28 mouse cellular contexts compared by ENCODE assay signal in genomic region chr9:116283790-116284526, GRCm38 (mm10).
DNase-seq lines count a peak whose midpoint lies in the region; ATAC-seq and TF ChIP-seq lines count a peak whose summit lies in the region.
"Had no signal": no experiment of that assay in that cellular context is flagged by ENCODE, and none has a peak within 500 bp of the region (broad histone marks: within the 10 kb centered on the region; RNA-seq: fewer than 3 reads in every experiment).

No protein-coding gene starts in this region.

- in situ Hi-C loops in ES-E14 (cut with MboI; ENCODE audit: low sequenced_read_pairs in 2 of 2, unreplicated experiment in 2 of 2) = no loop called here

- H3K4me1 ChIP-seq in ES-E14 (ENCODE audit: control insufficient read depth in 2 of 2, insufficient read depth in 2 of 2, low read length in 2 of 2, poor library complexity in 1 of 2) = no peaks in the 10 kb centered on the region
- no peaks in the 10 kb centered on the region for H3K4me1 ChIP-seq in liver, embryonic 12.5 days
- H3K4me1 ChIP-seq: forebrain, embryonic 12.5 days; hindbrain, embryonic 15.5 days; limb, embryonic 10.5 days; limb, embryonic 15.5 days; neural tube, embryonic 12.5 days had no signal

- no peak overlapping the region for H3K4me2 ChIP-seq in liver, embryonic 12.5 days
- H3K4me2 ChIP-seq: forebrain, embryonic 12.5 days; heart, embryonic 13.5 days; hindbrain, embryonic 15.5 days; limb, embryonic 15.5 days; neural tube, embryonic 12.5 days had no signal

- DNase-seq in ES-E14 (ENCODE audit: low read depth, low spot score) = peak; percentile 40
- DNase-seq in ovary, postnatal 36 days (ENCODE audit: low spot score) = no peak
- no peak for DNase-seq in frontal cortex, adult 2 months (ENCODE audit: extremely low spot score in 1 of 2, low spot score in 1 of 2)
- DNase-seq: cerebellum, adult 2 months; cerebellum, postnatal 14 days; gastrocnemius, postnatal 25 days; heart, postnatal 10 days; kidney, adult 8-10 months; layer of hippocampus, postnatal 36 days; lung, adult 2 months; lung, postnatal 10 days; thymus, postnatal 14 days had no signal

- H3K4me3 ChIP-seq in ES-E14 (ENCODE audit: insufficient read depth in 1 of 2, low read depth in 1 of 2, low read length in 2 of 2, poor library complexity in 1 of 2, severe bottlenecking in 1 of 2) = no peak overlapping the region
- H3K4me3 ChIP-seq in liver, embryonic 12.5 days = no peak overlapping the region
- H3K4me3 ChIP-seq: erythroblast, embryonic 14.5 days; forebrain, embryonic 12.5 days; heart, embryonic 13.5 days; hindbrain, embryonic 15.5 days; limb, embryonic 10.5 days; limb, embryonic 15.5 days; neural tube, embryonic 12.5 days had no signal

- ATAC-seq in CD4-positive, CD25-positive, alpha-beta regulatory T cell, adult 4 months = peak; percentile 61
- peak; percentile 30; the same call in 1 of the 2 replicates for ATAC-seq in granulocyte monocyte progenitor cell, adult 5-6 weeks (replicated peaks; ENCODE audit: poor library complexity, severe bottlenecking)
- ATAC-seq in neutrophil, adult 5-6 weeks (ENCODE audit: extremely low read depth, insufficient number of reproducible peaks, low FRiP score, poor library complexity, severe bottlenecking) = peak; percentile 55; the same call in 1 of the 2 replicates
- ATAC-seq in liver, embryonic 12.5 days = no peak
- ATAC-seq: intestine, embryonic 16.5 days; midbrain, embryonic 16.5 days had no signal

- 87% methylated on average over 1 of the region's 1 CpGs for WGBS in liver, embryonic 12.5 days (ENCODE audit: insufficient replicate concordance)

- no peaks in the 10 kb centered on the region for H3K36me3 ChIP-seq in ES-E14 (ENCODE audit: control insufficient read depth, insufficient read depth, low read length, poor library complexity, severe bottlenecking)
- no peaks in the 10 kb centered on the region for H3K36me3 ChIP-seq in liver, embryonic 12.5 days
- H3K36me3 ChIP-seq: forebrain, embryonic 12.5 days; heart, embryonic 13.5 days; hindbrain, embryonic 15.5 days; limb, embryonic 10.5 days; limb, embryonic 15.5 days; neural tube, embryonic 12.5 days had no signal

- no peaks in the 10 kb centered on the region for H3K27me3 ChIP-seq in liver, embryonic 12.5 days (replicated peaks)
- H3K27me3 ChIP-seq: forebrain, embryonic 12.5 days; heart, embryonic 13.5 days; hindbrain, embryonic 15.5 days; limb, embryonic 15.5 days; neural tube, embryonic 12.5 days had no signal

- no peaks in the 10 kb centered on the region for H3K9me3 ChIP-seq in ES-E14 (ENCODE audit: control insufficient read depth, insufficient read depth, low read depth, low read length)
- H3K9me3 ChIP-seq in liver, embryonic 12.5 days (replicated peaks) = no peaks in the 10 kb centered on the region
- H3K9me3 ChIP-seq: forebrain, embryonic 12.5 days; hindbrain, embryonic 15.5 days; limb, embryonic 10.5 days; limb, embryonic 15.5 days; neural tube, embryonic 12.5 days had no signal

- no peak overlapping the region for H3K9ac ChIP-seq in ES-E14 (ENCODE audit: insufficient read depth, low read depth, low read length, poor library complexity, severe bottlenecking)
- no peak overlapping the region for H3K9ac ChIP-seq in liver, embryonic 12.5 days
- H3K9ac ChIP-seq: forebrain, embryonic 12.5 days; heart, embryonic 13.5 days; hindbrain, embryonic 15.5 days; limb, embryonic 15.5 days; liver, embryonic 14.5 days; neural tube, embryonic 12.5 days had no signal

- peak overlapping the region; percentile 18; the same call in 1 of the 2 replicates for H3K27ac ChIP-seq in ES-E14 (ENCODE audit: insufficient read depth, low read depth, low read length, poor library complexity, severe bottlenecking)
- H3K27ac ChIP-seq in liver, embryonic 12.5 days = no peak overlapping the region
- H3K27ac ChIP-seq: forebrain, embryonic 12.5 days; heart, embryonic 13.5 days; hindbrain, embryonic 15.5 days; kidney, postnatal 0 days; limb, embryonic 10.5 days; limb, embryonic 15.5 days; liver, embryonic 14.5 days; macrophage; neural tube, embryonic 12.5 days had no signal

TF ChIP-seq in ES-E14, 5 proteins besides CTCF, POLR2A, EP300 and RAD21:
- TF ChIP-seq MAFK (IDR thresholded peaks at IDR 0.05; ENCODE audit: insufficient read depth, low read depth, low read length) (peak; percentile 47; the same call in 1 of the 2 replicates), ZC3H11A (IDR thresholded peaks at IDR 0.05; ENCODE audit: borderline replicate concordance, low read depth, low read length) (no peak), HCFC1 (IDR thresholded peaks at IDR 0.05; ENCODE audit: borderline replicate concordance, insufficient read depth, low read length) (no peak), CHD2 (IDR thresholded peaks at IDR 0.05; ENCODE audit: low read depth, low read length) (no peak), ZNF384 (IDR thresholded peaks at IDR 0.05; ENCODE audit: low read depth, low read length) (no peak)
